Mouse (Mus musculus): ENCODE measurements around the gene Exoc3l2. TPM values are rescaled to one million over a fixed set of nuclear protein-coding genes. Genes with fewer than 3 reads are reported as not detected.

Gene Exoc3l2
- polyA plus RNA-seq, 1 experiment from 2014 or later: 2.7 TPM

GRCm38 (mm10) chr7:19468279-19468678 lies 5.1 kb downstream of the Exoc3l2 start:
- no peak overlapping the region for H3K4me2 ChIP-seq
- WGBS (ENCODE audit: insufficient replicate concordance): 64% methylated on average over 12 of the region's 12 CpGs

GRCm38 (mm10) chr7:19469404-19469803 lies 6.3 kb downstream of the Exoc3l2 start:
- no peaks in the 10 kb centered on the region for H3K9me3 ChIP-seq (replicated peaks; ENCODE audit: control insufficient read depth, low read length)
- H3K36me3 ChIP-seq (ENCODE audit: control insufficient read depth, insufficient read depth, low read length): no peaks in the 10 kb centered on the region
- H3K4me3 ChIP-seq (ENCODE audit: low read depth, low read length): no peak overlapping the region
- 27% methylated on average over 23 of the region's 23 CpGs for WGBS (ENCODE audit: insufficient replicate concordance)
- peaks cover 50% of the 10 kb centered on the region for H3K27me3 ChIP-seq (ENCODE audit: control insufficient read depth, insufficient read depth, low read length)
- ATAC-seq (replicated peaks; ENCODE audit: insufficient number of reproducible peaks, low FRiP score, low TSS enrichment): no peak
- no peak overlapping the region for H3K9ac ChIP-seq (ENCODE audit: low read depth, low read length)
- H3K4me2 ChIP-seq: peak overlapping the region; percentile 11; the same call in 1 of the 2 replicates
- H3K4me1 ChIP-seq (ENCODE audit: control insufficient read depth, insufficient read depth, low read length): 0 out of 2 replicates have a peak, but pooled peaks cover 6% of the 10 kb centered on the region
- H3K27ac ChIP-seq (ENCODE audit: low read depth, low read length): no peak overlapping the region

More at GRCm38 (mm10) chr7:19468279-19468678, 5.1 kb downstream of the Exoc3l2 start:
- H3K4me3 ChIP-seq (ENCODE audit: low read depth, low read length): no peak overlapping the region
- ATAC-seq (replicated peaks; ENCODE audit: insufficient number of reproducible peaks, low FRiP score, low TSS enrichment): no peak
- no peaks in the 10 kb centered on the region for H3K9me3 ChIP-seq (replicated peaks; ENCODE audit: control insufficient read depth, low read length)
- no peaks in the 10 kb centered on the region for H3K36me3 ChIP-seq (ENCODE audit: control insufficient read depth, insufficient read depth, low read length)
- H3K27me3 ChIP-seq (ENCODE audit: control insufficient read depth, insufficient read depth, low read length): peaks cover 41% of the 10 kb centered on the region
- H3K27ac ChIP-seq (ENCODE audit: low read depth, low read length): no peak overlapping the region
- H3K4me1 ChIP-seq (ENCODE audit: control insufficient read depth, insufficient read depth, low read length): 0 out of 2 replicates have a peak, but pooled peaks cover 3% of the 10 kb centered on the region
- H3K9ac ChIP-seq (ENCODE audit: low read depth, low read length): no peak overlapping the region

GRCm38 (mm10) chr7:19470308-19470707 lies 7.2 kb downstream of the Exoc3l2 start:
- Histone ChIP-seq H3K4me2 (no peak overlapping the region), H3K4me1 (ENCODE audit: control insufficient read depth, insufficient read depth, low read length) (0 out of 2 replicates have a peak, but pooled peaks cover 6% of the 10 kb centered on the region), H3K9me3 (replicated peaks; ENCODE audit: control insufficient read depth, low read length) (no peaks in the 10 kb centered on the region), H3K4me3 (ENCODE audit: low read depth, low read length) (no peak overlapping the region), H3K27ac (ENCODE audit: low read depth, low read length) (no peak overlapping the region), H3K27me3 (ENCODE audit: control insufficient read depth, insufficient read depth, low read length) (peaks cover 49% of the 10 kb centered on the region), H3K9ac (ENCODE audit: low read depth, low read length) (no peak overlapping the region), H3K36me3 (ENCODE audit: control insufficient read depth, insufficient read depth, low read length) (no peaks in the 10 kb centered on the region)
- ATAC-seq (replicated peaks; ENCODE audit: insufficient number of reproducible peaks, low FRiP score, low TSS enrichment): no peak
- WGBS (ENCODE audit: insufficient replicate concordance): 15% methylated on average over 14 of the region's 14 CpGs

GRCm38 (mm10) chr7:19472403-19472802 lies 9.3 kb downstream of the Exoc3l2 start:
- Histone ChIP-seq H3K9ac (ENCODE audit: low read depth, low read length) (no peak overlapping the region), H3K27ac (ENCODE audit: low read depth, low read length) (no peak overlapping the region), H3K27me3 (ENCODE audit: control insufficient read depth, insufficient read depth, low read length) (peaks cover 50% of the 10 kb centered on the region), H3K4me1 (ENCODE audit: control insufficient read depth, insufficient read depth, low read length) (0 out of 2 replicates have a peak, but pooled peaks cover 3% of the 10 kb centered on the region), H3K9me3 (replicated peaks; ENCODE audit: control insufficient read depth, low read length) (no peaks in the 10 kb centered on the region), H3K4me2 (no peak overlapping the region; the same call in 1 of the 2 replicates), H3K36me3 (ENCODE audit: control insufficient read depth, insufficient read depth, low read length) (no peaks in the 10 kb centered on the region), H3K4me3 (ENCODE audit: low read depth, low read length) (no peak overlapping the region)
- no peak for ATAC-seq (replicated peaks; ENCODE audit: insufficient number of reproducible peaks, low FRiP score, low TSS enrichment)
- 29% methylated on average over 4 of the region's 4 CpGs for WGBS (ENCODE audit: insufficient replicate concordance)

- Histone ChIP-seq H3K27me3 (ENCODE audit: control insufficient read depth, insufficient read depth, low read length) (peaks cover 50% of the 10 kb centered on the region), H3K4me1 (ENCODE audit: control insufficient read depth, insufficient read depth, low read length) (0 out of 2 replicates have a peak, but pooled peaks cover 3% of the 10 kb centered on the region), H3K4me3 (ENCODE audit: low read depth, low read length) (peak overlapping the region; percentile 56), H3K9me3 (replicated peaks; ENCODE audit: control insufficient read depth, low read length) (no peaks in the 10 kb centered on the region), H3K27ac (ENCODE audit: low read depth, low read length) (no peak overlapping the region), H3K4me2 (peak overlapping the region; percentile 85), H3K9ac (ENCODE audit: low read depth, low read length) (peak overlapping the region; percentile 74), H3K36me3 (ENCODE audit: control insufficient read depth, insufficient read depth, low read length) (no peaks in the 10 kb centered on the region)
- peak; percentile 70 for ATAC-seq (replicated peaks; ENCODE audit: insufficient number of reproducible peaks, low FRiP score, low TSS enrichment)
- 2% methylated on average over 76 of the region's 89 CpGs for WGBS (ENCODE audit: insufficient replicate concordance)
Observed at GRCm38 (mm10) chr7:19473875-19474443, 10.8 kb downstream of the Exoc3l2 start.

GRCm38 (mm10) chr7:19477084-19477483 lies 14.0 kb downstream of the Exoc3l2 start:
- H3K36me3 ChIP-seq (ENCODE audit: control insufficient read depth, insufficient read depth, low read length): no peaks in the 10 kb centered on the region

GRCm38 (mm10) chr7:19477624-19478384 lies 14.7 kb downstream of the Exoc3l2 start:
- Histone ChIP-seq H3K9me3 (replicated peaks; ENCODE audit: control insufficient read depth, low read length) (no peaks in the 10 kb centered on the region), H3K4me1 (ENCODE audit: control insufficient read depth, insufficient read depth, low read length) (0 out of 2 replicates have a peak, but pooled peaks cover 3% of the 10 kb centered on the region), H3K36me3 (ENCODE audit: control insufficient read depth, insufficient read depth, low read length) (no peaks in the 10 kb centered on the region), H3K27ac (ENCODE audit: low read depth, low read length) (no peak overlapping the region), H3K27me3 (ENCODE audit: control insufficient read depth, insufficient read depth, low read length) (peaks cover 21% of the 10 kb centered on the region), H3K9ac (ENCODE audit: low read depth, low read length) (no peak overlapping the region), H3K4me2 (no peak overlapping the region), H3K4me3 (ENCODE audit: low read depth, low read length) (no peak overlapping the region)
- 20% methylated on average over 14 of the region's 14 CpGs for WGBS (ENCODE audit: insufficient replicate concordance)
- ATAC-seq (replicated peaks; ENCODE audit: insufficient number of reproducible peaks, low FRiP score, low TSS enrichment): no peak

More at GRCm38 (mm10) chr7:19477084-19477483, 14.0 kb downstream of the Exoc3l2 start:
- no peak overlapping the region for H3K27ac ChIP-seq (ENCODE audit: low read depth, low read length)
- H3K9me3 ChIP-seq (replicated peaks; ENCODE audit: control insufficient read depth, low read length): no peaks in the 10 kb centered on the region
- 48% methylated on average over 2 of the region's 2 CpGs for WGBS (ENCODE audit: insufficient replicate concordance)
- H3K4me2 ChIP-seq: no peak overlapping the region
- ATAC-seq (replicated peaks; ENCODE audit: insufficient number of reproducible peaks, low FRiP score, low TSS enrichment): no peak
- no peak overlapping the region for H3K9ac ChIP-seq (ENCODE audit: low read depth, low read length)
- no peak overlapping the region for H3K4me3 ChIP-seq (ENCODE audit: low read depth, low read length)
- 0 out of 2 replicates have a peak, but pooled peaks cover 3% of the 10 kb centered on the region for H3K4me1 ChIP-seq (ENCODE audit: control insufficient read depth, insufficient read depth, low read length)
- H3K27me3 ChIP-seq (ENCODE audit: control insufficient read depth, insufficient read depth, low read length): peaks cover 28% of the 10 kb centered on the region

GRCm38 (mm10) chr7:19483281-19483680 lies 20.1 kb downstream of the Exoc3l2 start:
- no peaks in the 10 kb centered on the region for H3K36me3 ChIP-seq (ENCODE audit: control insufficient read depth, insufficient read depth, low read length)
- no peaks in the 10 kb centered on the region for H3K9me3 ChIP-seq (replicated peaks; ENCODE audit: control insufficient read depth, low read length)
- ATAC-seq (replicated peaks; ENCODE audit: insufficient number of reproducible peaks, low FRiP score, low TSS enrichment): no peak
- 77% methylated on average over 8 of the region's 8 CpGs for WGBS (ENCODE audit: insufficient replicate concordance)
- peaks cover 6% of the 10 kb centered on the region for H3K27me3 ChIP-seq (ENCODE audit: control insufficient read depth, insufficient read depth, low read length)
- no peaks in the 10 kb centered on the region for H3K4me1 ChIP-seq (ENCODE audit: control insufficient read depth, insufficient read depth, low read length)
- no peak overlapping the region for H3K4me2 ChIP-seq
- no peak overlapping the region for H3K27ac ChIP-seq (ENCODE audit: low read depth, low read length)
- H3K9ac ChIP-seq (ENCODE audit: low read depth, low read length): no peak overlapping the region
- no peak overlapping the region for H3K4me3 ChIP-seq (ENCODE audit: low read depth, low read length)

All from heart, embryonic 11.5 days (tissue).